Mouse (Mus musculus): ENCODE measurements around the gene Endou.
A peak's percentile ranks its signal among the peaks of the same experiment; 100 is the strongest.

Gene Endou

GRCm38 (mm10) chr15:97731111-97731510 lies at the start of gene Endou:
TSS of gene Endou (minus strand) at chr15:97731339.
- DNase-seq (ENCODE audit: low spot score in 2 of 2): no peak

DNA sequence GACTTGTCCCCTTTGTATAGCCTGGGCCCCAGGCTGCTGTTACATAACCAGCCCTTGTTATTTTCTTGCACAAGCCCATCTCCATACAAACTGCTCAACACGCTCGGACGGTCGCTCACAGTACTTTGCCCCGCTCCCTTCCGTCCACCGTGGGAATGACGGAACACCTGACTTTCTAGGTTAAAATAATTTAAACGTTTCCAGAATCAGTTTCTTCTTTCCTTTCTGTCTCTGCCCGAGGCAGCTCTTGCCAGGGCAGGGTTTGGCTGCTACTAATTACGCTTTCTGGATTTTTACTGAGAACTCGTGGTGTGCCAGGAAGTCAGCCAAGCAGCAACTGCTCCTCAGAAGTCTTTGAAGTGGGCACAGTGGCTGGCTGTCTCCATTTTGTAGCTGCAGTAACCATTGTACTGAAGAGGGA lies 49.5 kb upstream of the Endou start:
- DNase-seq (ENCODE audit: low spot score in 2 of 2): no peak

- DNase-seq (ENCODE audit: low spot score in 2 of 2): no peak
These were observed 48.4 kb upstream of the Endou start for GRCm38 (mm10) chr15:97779576-97779975.

DNA sequence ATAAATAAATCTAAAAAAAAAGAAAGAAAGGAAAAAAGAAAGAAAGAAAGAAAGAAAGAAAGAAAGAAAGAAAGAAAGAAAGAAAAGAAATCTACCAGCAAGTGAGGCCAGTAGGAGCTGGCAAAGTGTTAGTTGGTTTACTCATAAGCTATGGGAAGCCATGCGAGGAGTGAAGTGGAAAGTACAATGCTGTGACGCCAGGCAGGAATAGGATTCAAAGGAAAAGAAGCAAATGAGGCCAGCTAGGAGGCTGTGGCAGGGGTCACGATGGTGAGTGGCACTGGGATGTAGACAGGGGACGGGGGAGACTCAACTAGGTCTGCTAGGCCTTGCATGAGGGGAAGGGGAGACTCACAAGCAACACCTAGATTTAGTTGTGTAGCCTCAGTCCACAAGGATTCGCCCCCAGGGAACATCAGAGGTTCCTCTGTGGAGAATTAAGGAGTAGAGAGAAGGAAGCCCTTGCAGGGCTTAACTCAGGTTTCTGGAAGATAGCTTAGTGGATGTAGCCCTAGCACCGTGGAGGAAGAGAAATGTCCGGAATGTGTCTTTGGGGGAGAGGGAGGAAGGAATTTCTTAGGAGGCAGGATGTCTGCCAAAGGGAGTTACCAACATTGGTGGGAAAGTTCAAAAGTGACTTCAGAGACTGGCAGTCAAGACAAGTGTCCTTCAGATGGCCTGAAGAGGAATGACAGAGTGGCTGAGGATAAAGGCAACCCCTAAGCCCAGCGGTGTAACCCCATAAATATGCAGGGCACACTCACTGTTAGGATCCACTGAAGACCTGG lies 47.4 kb upstream of the Endou start, which contains the start of gene Slc48a1:
TSS of gene Slc48a1 (plus strand) at position 210 of the 788 bp plus-strand sequence.
- DNase-seq (ENCODE audit: low spot score in 2 of 2): no peak

GRCm38 (mm10) chr15:97776919-97777318 lies 45.8 kb upstream of the Endou start:
- DNase-seq (ENCODE audit: low spot score in 2 of 2): no peak

GRCm38 (mm10) chr15:97776514-97776913 lies 45.4 kb upstream of the Endou start:
- DNase-seq (ENCODE audit: low spot score in 2 of 2): peak; percentile 62 to 65

DNA sequence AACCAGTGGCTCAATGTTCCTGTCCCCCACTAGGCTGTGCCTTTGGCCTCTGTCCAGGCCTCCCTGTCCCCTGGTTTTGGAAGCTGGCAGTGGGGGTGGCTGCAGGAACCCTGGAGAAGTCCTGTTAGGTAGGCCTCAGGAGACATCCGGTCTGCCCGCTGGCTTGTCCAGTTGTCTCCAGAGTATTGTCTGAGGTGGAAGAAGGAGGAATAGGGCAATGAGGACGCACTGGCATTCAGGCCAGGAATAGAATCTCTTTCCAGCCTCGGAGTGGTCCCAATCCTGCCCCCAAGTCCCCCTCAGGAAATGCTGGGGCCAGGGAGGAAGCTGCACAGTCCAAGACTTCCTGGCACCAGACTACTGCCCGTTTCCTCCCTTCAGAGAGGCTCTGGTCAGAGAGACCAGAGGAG lies 42.8 kb upstream of the Endou start:
- no peak for DNase-seq (ENCODE audit: low spot score in 2 of 2)

DNA sequence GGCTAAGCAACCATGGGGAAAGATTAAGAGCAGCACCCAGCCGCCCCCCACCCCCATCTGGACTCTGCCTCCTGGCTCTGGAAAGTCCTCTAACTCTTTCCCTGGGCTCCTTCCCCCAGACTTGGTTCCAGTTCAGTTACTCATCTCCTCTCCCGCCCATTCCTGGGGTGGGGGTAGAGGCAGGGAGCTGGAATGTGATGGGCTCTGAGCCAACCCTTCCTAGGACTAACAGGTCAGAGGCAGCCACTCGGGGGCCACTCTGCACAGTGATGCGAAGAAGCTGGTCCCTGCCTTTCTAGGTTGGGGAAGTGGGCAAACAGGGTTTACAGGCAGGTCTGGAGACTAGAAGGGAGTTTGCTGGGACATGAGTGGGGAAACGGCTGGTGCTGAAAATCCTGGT lies 42.0 kb upstream of the Endou start:
- no peak for DNase-seq (ENCODE audit: low spot score in 2 of 2)

- no peak for DNase-seq (ENCODE audit: low spot score in 2 of 2)
These were observed 39.1 kb upstream of the Endou start for GRCm38 (mm10) chr15:97770280-97770679.

DNA sequence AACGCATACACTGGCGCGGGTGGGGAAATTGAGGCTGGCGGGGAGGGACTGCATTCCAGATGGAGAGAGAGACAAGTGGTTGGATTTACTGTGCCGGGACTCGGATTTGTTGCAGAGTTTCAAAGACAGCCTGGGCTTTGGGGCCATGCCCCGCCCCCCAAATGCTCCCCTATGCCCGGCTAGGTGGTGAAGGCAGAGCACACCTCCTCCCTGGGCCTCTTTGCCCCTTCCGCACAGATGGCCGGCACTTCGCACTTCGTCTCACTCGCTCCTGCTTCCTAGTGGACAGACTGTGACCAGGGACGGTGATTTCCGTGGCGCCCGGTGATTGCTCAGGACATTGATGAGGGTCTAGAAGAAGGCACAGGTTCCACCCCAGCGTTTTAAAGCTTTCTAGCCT lies 37.1 kb upstream of the Endou start:
- DNase-seq (ENCODE audit: low spot score in 2 of 2): no peak

DNA sequence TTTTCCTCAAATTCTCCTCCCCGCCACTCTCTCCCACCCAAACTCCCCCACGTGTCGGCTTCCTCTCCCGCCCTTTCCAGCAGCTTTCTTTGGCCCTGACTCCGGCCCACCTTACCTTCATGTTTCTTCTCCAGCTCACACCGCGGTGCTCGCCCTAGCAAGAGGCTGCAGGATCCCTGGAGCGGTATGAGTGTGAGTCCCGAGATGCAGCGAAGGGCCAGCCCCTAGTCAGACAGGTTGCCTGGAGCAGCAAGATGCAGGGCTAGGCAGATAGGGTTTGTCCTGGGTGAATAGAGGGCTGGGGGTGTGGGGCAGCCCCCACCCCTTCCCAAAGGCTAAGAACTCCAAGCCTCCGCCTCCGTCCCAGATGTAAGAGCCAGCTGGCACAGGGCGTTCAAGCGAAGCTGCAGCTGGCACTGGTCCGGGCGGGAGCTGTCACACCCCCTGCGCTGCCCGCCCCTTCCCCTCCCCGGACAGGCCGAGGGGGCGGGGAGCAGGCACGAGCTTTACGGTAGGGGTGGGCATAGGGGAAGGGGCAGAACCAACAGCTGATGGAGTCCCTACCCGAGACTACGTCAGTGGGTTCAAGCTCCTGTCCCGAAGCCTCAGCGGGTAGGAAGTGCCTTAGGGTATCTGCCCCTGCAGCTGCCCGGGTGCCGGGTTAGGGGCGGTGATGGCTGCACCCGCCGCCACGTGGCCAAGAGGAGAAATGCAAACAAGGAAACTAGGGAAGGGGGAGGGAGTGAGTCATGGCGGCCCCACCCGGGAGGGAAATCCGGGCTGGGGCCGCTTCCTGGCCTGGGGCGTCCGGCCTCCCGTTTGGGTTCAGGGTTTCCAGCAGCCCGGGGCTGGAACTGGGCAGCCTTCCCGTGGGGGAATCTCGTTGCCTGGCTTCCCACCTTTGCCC lies 36.4 kb upstream of the Endou start, which contains the start of gene Rapgef3:
TSS of gene Rapgef3 (minus strand) at position 693 of the 907 bp plus-strand sequence.
- DNase-seq (ENCODE audit: low spot score in 2 of 2): peak in 1 of 2 experiments; percentile 68

- DNase-seq (ENCODE audit: low spot score in 2 of 2): no peak
These were observed 35.6 kb upstream of the Endou start for GRCm38 (mm10) chr15:97766594-97767279.

- no peak for DNase-seq (ENCODE audit: low spot score in 2 of 2)
These were observed 35.1 kb upstream of the Endou start for GRCm38 (mm10) chr15:97766194-97766593.

DNA sequence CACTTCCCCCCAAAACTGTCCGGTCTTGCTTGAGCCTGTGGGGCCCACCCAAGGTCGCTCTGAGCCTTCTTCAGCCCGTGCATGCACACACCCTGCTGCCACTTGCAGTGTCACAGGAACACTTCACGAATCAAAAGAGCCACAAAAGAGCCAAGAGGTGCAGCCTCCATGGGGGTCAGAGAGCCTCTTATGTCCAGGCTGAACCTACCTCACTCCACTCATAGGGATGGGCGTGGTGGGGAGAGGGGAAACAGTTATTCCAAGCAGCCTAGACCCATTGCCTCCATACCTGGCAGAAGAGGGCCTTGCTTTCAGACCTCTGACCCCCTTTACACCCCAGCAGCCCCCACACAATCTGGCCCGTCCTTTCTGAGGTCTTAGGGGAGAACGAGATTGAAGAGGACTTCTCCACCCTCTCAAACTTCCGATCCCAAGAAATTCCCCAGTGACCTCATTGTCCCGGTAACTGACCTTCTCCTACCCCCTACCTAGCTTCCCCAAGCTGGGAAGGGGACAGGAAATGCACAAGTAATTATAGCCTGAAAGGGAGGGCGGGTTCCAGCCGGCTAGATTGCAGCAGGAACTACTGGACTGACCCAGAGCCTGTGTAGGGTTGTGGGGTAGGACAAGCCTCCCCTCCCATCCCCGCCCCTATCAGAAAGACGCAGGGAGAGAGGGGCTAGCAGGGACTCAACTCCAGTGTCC lies 34.1 kb upstream of the Endou start:
- DNase-seq (ENCODE audit: low spot score in 2 of 2): no peak

DNA sequence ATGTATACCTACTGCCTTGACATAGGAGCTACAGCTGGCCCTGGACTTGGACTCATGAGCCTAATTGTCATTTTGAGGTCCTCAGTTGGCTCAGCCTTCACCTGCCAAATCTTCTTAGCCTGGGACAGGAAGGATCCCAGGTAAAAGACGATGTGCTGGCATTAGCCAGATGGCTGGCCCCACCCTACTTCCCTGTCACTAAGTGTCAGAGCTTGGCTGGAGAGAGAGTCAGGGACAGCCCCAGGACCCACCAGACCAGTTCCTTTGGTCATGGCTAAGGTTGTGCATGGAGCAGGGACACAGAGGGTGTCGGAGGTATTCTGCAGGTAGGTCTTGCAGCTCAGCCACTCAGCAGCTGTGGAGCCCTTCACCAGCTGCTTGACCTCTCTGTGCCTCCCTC lies 33.4 kb upstream of the Endou start:
- DNase-seq (ENCODE audit: low spot score in 2 of 2): no peak

GRCm38 (mm10) chr15:97763256-97764049 lies 32.3 kb upstream of the Endou start:
- no peak for DNase-seq (ENCODE audit: low spot score in 2 of 2)

DNA sequence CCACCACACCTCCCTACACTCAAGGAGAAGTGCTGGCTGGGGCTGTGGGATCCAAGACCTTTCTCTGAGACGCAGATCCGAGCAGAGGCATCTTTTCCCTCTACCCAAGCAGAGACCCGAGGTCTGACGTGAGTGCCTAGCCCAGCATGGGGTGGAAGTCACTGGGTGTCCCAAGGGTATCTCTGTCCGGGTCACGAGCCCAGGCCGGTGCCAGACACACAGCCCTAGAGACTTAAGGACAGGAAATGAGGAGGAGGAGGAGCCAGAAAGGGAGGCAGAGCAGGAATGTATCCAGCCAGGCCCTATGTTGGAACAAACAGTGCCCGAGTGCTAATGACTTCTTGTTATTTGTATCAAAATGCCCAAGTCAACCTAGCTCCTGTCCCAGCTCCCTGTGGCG lies 31.6 kb upstream of the Endou start:
- no peak for DNase-seq (ENCODE audit: low spot score in 2 of 2)

GRCm38 (mm10) chr15:97761438-97761837 lies 30.3 kb upstream of the Endou start:
- DNase-seq (ENCODE audit: low spot score in 2 of 2): no peak

DNA sequence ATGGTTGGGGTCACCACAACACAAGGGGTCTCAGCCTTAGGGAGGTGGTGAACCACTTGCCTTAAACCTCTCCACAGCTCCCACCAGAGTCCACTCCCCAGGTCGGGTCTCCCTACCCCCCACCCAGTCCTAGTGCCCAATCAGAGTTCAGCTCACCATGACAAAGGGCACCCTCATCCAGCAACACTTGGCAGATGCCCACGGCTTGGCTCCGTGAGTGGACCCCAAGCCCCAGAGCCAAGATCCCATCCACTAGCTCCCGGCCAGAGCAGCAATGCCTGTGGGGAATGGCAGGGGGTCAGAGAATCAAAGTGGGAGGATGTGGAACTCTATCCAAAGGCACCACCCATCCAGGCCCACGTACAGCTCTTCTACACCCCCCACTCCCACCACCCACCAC lies 29.8 kb upstream of the Endou start:
- DNase-seq (ENCODE audit: low spot score in 2 of 2): no peak

- DNase-seq (ENCODE audit: low spot score in 2 of 2): no peak
These were observed 28.9 kb upstream of the Endou start for GRCm38 (mm10) chr15:97760006-97760405.

DNA sequence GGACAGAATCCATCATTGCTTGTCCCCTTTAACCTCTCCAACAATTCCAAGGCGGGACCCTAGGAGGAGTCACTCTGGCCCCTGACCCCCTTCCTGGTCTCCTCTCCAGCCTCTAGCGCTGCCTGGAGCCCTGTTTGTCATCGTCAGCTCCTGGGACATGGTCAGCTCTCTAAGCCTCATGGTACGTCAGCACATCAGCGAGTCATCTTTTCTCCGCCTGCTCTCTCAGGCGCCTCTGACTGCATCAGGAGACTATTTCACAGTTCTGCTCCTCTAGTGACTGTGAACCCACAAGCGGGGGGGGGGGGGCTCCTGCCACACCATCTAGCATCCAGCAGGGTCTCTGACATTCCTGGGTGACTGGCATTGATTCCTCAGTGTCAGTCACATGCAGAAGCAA lies 24.2 kb upstream of the Endou start:
- DNase-seq (ENCODE audit: low spot score in 2 of 2): no peak
